In genomic region chr7:100862828-100863638, GRCm38 (mm10) we compare ENCODE assay signal across 1 mouse cellular context.
TF ChIP-seq lines count a peak whose summit lies in the region.

TSS of gene Relt (minus strand) at chr7:100863446.

TF ChIP-seq in MEL, 35 proteins besides CTCF, POLR2A, EP300 and RAD21 (continued from another document):
- peak; percentile 81; the same call in 1 of the 2 replicates for TF ChIP-seq POLR2AphosphoS2 (IDR thresholded peaks at IDR 0.05; ENCODE audit: low read length)
- TF ChIP-seq MAX (IDR thresholded peaks at IDR 0.05; ENCODE audit: low read length) = no peak
- no peak for TF ChIP-seq ETS1 (IDR thresholded peaks at IDR 0.05; ENCODE audit: low read depth, low read length)
- no peak for TF ChIP-seq MAFK (IDR thresholded peaks at IDR 0.05; ENCODE audit: borderline replicate concordance, low read depth, low read length)
